Mouse (Mus musculus): ENCODE measurements at regions not wholly inside any gene's neighbourhood (a gene's known extent, or its start where the extent isn't known, plus 50 kb on each side); places are given as distances from the start of the nearest gene placed in this dataset.

- H3K27me3 ChIP-seq (ENCODE audit: insufficient read depth, low read length): peaks cover 7% of the 10 kb centered on the region; the same call in 1 of the 2 replicates
- no peaks in the 10 kb centered on the region for H3K36me3 ChIP-seq (ENCODE audit: insufficient read depth, low read length)
- peaks cover 20% of the 10 kb centered on the region for H3K4me1 ChIP-seq (replicated peaks; ENCODE audit: low read depth, low read length)
- no peak overlapping the region for H3K4me3 ChIP-seq (replicated peaks; ENCODE audit: low read length)
- no peaks in the 10 kb centered on the region for H3K9me3 ChIP-seq (ENCODE audit: low read length)
- TF ChIP-seq NANOG (IDR thresholded peaks at IDR 0.05; ENCODE audit: borderline replicate concordance, low read length) (no peak), POU5F1 (IDR thresholded peaks at IDR 0.05; ENCODE audit: borderline replicate concordance, low read length) (no peak), CTCF (conservative IDR thresholded peaks at IDR 0.05; ENCODE audit: low read length) (no peak)
These were observed 128.4 kb downstream of the Matn1 start for GRCm38 (mm10) chr4:131072623-131073022.

GRCm38 (mm10) chr4:131073420-131073819, 129.2 kb downstream of the Matn1 start:
- Histone ChIP-seq H3K4me3 (replicated peaks; ENCODE audit: low read length) (no peak overlapping the region), H3K9me3 (ENCODE audit: low read length) (no peaks in the 10 kb centered on the region), H3K36me3 (ENCODE audit: insufficient read depth, low read length) (no peaks in the 10 kb centered on the region), H3K27me3 (ENCODE audit: insufficient read depth, low read length) (peaks cover 9% of the 10 kb centered on the region; the same call in 1 of the 2 replicates), H3K4me1 (replicated peaks; ENCODE audit: low read depth, low read length) (peaks cover 20% of the 10 kb centered on the region)
- TF ChIP-seq CTCF (conservative IDR thresholded peaks at IDR 0.05; ENCODE audit: low read length) (no peak), NANOG (IDR thresholded peaks at IDR 0.05; ENCODE audit: borderline replicate concordance, low read length) (no peak), POU5F1 (IDR thresholded peaks at IDR 0.05; ENCODE audit: borderline replicate concordance, low read length) (no peak)

- no peaks in the 10 kb centered on the region for H3K9me3 ChIP-seq (ENCODE audit: low read length)
- H3K27me3 ChIP-seq (ENCODE audit: insufficient read depth, low read length): peaks cover 11% of the 10 kb centered on the region; the same call in 1 of the 2 replicates
- H3K36me3 ChIP-seq (ENCODE audit: insufficient read depth, low read length): no peaks in the 10 kb centered on the region
- peaks cover 26% of the 10 kb centered on the region for H3K4me1 ChIP-seq (replicated peaks; ENCODE audit: low read depth, low read length)
- TF ChIP-seq CTCF (conservative IDR thresholded peaks at IDR 0.05; ENCODE audit: low read length) (no peak), NANOG (IDR thresholded peaks at IDR 0.05; ENCODE audit: borderline replicate concordance, low read length) (no peak), POU5F1 (IDR thresholded peaks at IDR 0.05; ENCODE audit: borderline replicate concordance, low read length) (no peak)
- H3K4me3 ChIP-seq (replicated peaks; ENCODE audit: low read length): no peak overlapping the region
These were observed 131.2 kb downstream of the Matn1 start for GRCm38 (mm10) chr4:131075326-131075932.

DNA sequence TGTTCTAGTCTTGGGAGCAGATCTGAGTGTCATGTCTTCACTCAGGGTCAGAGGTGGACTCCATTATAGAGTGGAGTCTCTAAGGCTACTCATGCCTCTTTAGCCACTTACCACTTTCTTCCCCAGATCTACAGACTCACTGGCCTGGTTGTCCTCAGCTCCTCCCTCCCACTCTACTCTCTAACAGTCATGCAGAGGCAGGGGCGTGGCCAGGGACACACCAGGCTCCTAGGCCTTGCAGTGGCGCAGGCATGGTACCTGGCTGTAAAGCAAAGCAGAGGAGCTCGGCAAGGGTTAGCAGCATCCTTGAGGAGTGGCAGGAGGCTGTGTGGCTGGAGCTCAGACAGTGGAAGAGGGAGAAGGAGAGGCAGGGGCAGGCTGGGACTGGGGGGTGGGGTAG, 132.4 kb downstream of the Matn1 start:
- Histone ChIP-seq H3K9me3 (ENCODE audit: low read length) (no peaks in the 10 kb centered on the region), H3K36me3 (ENCODE audit: insufficient read depth, low read length) (no peaks in the 10 kb centered on the region), H3K4me1 (replicated peaks; ENCODE audit: low read depth, low read length) (peaks cover 30% of the 10 kb centered on the region), H3K27me3 (ENCODE audit: insufficient read depth, low read length) (peaks cover 11% of the 10 kb centered on the region; the same call in 1 of the 2 replicates), H3K4me3 (replicated peaks; ENCODE audit: low read length) (no peak overlapping the region)
- TF ChIP-seq POU5F1 (IDR thresholded peaks at IDR 0.05; ENCODE audit: borderline replicate concordance, low read length): no peak
- no peak for TF ChIP-seq NANOG (IDR thresholded peaks at IDR 0.05; ENCODE audit: borderline replicate concordance, low read length)

- no peaks in the 10 kb centered on the region for H3K9me3 ChIP-seq (ENCODE audit: low read length)
- H3K27me3 ChIP-seq (ENCODE audit: insufficient read depth, low read length): peaks cover 11% of the 10 kb centered on the region; the same call in 1 of the 2 replicates
- H3K4me3 ChIP-seq (replicated peaks; ENCODE audit: low read length): no peak overlapping the region
- no peaks in the 10 kb centered on the region for H3K36me3 ChIP-seq (ENCODE audit: insufficient read depth, low read length)
- peaks cover 36% of the 10 kb centered on the region for H3K4me1 ChIP-seq (replicated peaks; ENCODE audit: low read depth, low read length)
- no peak for TF ChIP-seq NANOG (IDR thresholded peaks at IDR 0.05; ENCODE audit: borderline replicate concordance, low read length)
- no peak for TF ChIP-seq CTCF (conservative IDR thresholded peaks at IDR 0.05; ENCODE audit: low read length)
- no peak for TF ChIP-seq POU5F1 (IDR thresholded peaks at IDR 0.05; ENCODE audit: borderline replicate concordance, low read length)
These were observed 135.9 kb downstream of the Matn1 start for GRCm38 (mm10) chr4:131080113-131080512.

DNA sequence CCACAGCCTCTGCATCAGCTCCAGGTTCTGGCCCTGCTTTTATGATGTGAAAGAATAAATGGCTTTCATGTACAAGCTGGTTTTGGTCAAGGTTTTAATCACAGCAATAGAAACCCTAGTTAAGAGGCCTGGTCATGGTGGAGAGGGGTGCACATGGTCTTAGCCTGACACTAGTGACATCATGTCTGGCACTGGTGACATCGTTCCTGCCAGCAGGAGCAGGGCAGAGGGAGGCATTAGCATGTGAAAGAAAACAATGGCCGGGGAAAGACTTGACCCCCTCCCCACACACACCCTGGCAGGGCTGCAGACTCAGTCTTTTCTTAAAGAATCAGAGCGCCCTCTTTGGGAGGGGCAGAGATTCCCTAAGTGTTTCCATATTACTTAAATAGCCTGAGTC, 139.2 kb downstream of the Matn1 start:
- H3K4me3 ChIP-seq (replicated peaks; ENCODE audit: low read length): no peak overlapping the region
- no peaks in the 10 kb centered on the region for H3K9me3 ChIP-seq (ENCODE audit: low read length)
- no peaks in the 10 kb centered on the region for H3K36me3 ChIP-seq (ENCODE audit: insufficient read depth, low read length)
- H3K4me1 ChIP-seq (replicated peaks; ENCODE audit: low read depth, low read length): peaks cover 25% of the 10 kb centered on the region
- TF ChIP-seq NANOG (IDR thresholded peaks at IDR 0.05; ENCODE audit: borderline replicate concordance, low read length) (no peak), CTCF (conservative IDR thresholded peaks at IDR 0.05; ENCODE audit: low read length) (no peak), POU5F1 (IDR thresholded peaks at IDR 0.05; ENCODE audit: borderline replicate concordance, low read length) (no peak)
- H3K27me3 ChIP-seq (ENCODE audit: insufficient read depth, low read length): peaks cover 5% of the 10 kb centered on the region; the same call in 1 of the 2 replicates

DNA sequence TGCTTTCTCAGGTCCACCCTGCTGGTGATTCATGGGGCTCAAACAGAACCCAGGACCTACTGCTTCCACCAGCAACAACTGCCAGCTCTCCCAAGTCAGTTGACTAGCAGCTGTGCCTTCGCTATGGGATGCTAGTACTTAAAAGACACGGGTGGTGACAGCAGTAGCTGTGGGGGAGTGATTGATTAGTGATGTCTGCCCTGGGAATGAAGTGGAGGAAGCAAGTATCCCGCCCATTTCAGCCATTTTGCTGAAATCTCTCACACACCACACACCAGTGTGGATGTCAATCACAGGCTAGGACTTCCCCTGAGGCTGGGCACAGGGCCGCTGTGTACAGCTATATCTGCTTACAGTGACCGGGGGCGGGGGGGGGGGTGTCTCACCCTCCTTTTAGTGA, 153.2 kb downstream of the Matn1 start:
- H3K27me3 ChIP-seq (ENCODE audit: insufficient read depth, low read length): peaks cover 5% of the 10 kb centered on the region; the same call in 1 of the 2 replicates
- no peaks in the 10 kb centered on the region for H3K36me3 ChIP-seq (ENCODE audit: insufficient read depth, low read length)
- H3K9me3 ChIP-seq (ENCODE audit: low read length): no peaks in the 10 kb centered on the region
- H3K4me3 ChIP-seq (replicated peaks; ENCODE audit: low read length): no peak overlapping the region
- TF ChIP-seq CTCF (conservative IDR thresholded peaks at IDR 0.05; ENCODE audit: low read length) (no peak), NANOG (IDR thresholded peaks at IDR 0.05; ENCODE audit: borderline replicate concordance, low read length) (no peak), POU5F1 (IDR thresholded peaks at IDR 0.05; ENCODE audit: borderline replicate concordance, low read length) (no peak)
- H3K4me1 ChIP-seq (replicated peaks; ENCODE audit: low read depth, low read length): peaks cover 44% of the 10 kb centered on the region

- peaks cover 9% of the 10 kb centered on the region; the same call in 1 of the 2 replicates for H3K27me3 ChIP-seq (ENCODE audit: insufficient read depth, low read length)
- no peaks in the 10 kb centered on the region for H3K9me3 ChIP-seq (ENCODE audit: low read length)
- peaks cover 44% of the 10 kb centered on the region for H3K4me1 ChIP-seq (replicated peaks; ENCODE audit: low read depth, low read length)
- no peaks in the 10 kb centered on the region for H3K36me3 ChIP-seq (ENCODE audit: insufficient read depth, low read length)
- no peak for TF ChIP-seq NANOG (IDR thresholded peaks at IDR 0.05; ENCODE audit: borderline replicate concordance, low read length)
- TF ChIP-seq CTCF (conservative IDR thresholded peaks at IDR 0.05; ENCODE audit: low read length): no peak
- no peak for TF ChIP-seq POU5F1 (IDR thresholded peaks at IDR 0.05; ENCODE audit: borderline replicate concordance, low read length)
- peak overlapping the region; percentile 76 for H3K4me3 ChIP-seq (replicated peaks; ENCODE audit: low read length)
These were observed 156.1 kb downstream of the Matn1 start for GRCm38 (mm10) chr4:131100093-131100795.

All from E14TG2a.4 (cell line).